Mouse (Mus musculus): ENCODE data around the gene Ddx49. TPM values are rescaled to one million over a fixed set of nuclear protein-coding genes. Genes with fewer than 3 reads are reported as not detected.

The Ddx49 gene
- polyA plus RNA-seq (2016; fragmentation: Nextera tagmentation; extraction: Ambion mirVana) = 50.4 and 50.8 TPM in 2 replicates

DNA sequence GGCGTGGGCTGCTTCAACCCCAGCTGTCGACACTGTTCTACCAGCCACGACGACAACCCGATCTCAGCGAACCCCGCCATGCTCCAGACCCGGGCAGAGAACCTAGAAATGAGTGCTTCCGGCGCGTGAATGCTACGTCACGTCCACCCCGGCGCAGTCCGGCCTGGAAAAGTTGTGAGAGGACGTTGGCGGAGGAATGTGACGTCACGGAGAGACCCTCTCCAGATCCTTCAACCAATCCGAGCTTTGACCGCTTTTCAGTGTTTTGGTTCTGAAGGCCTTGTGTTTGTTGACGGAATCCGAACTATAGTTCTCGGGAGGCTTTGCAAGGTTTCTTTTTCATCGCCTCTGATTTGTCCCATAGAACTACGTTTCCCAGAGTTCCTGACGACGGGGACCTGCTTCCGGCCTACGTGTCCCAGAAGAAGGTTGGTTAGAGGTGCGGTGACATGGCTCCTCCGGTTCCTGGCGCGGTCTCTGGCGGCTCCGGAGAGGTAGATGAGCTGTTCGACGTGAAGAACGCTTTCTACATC, at the start of gene Ddx49, which contains the start of gene Cope:
TSS of gene Ddx49 (minus strand) at position 132 of the 533 bp plus-strand sequence.
TSS of gene Cope (plus strand) at position 161 of the 533 bp plus-strand sequence.
- H3K4me2 ChIP-seq (replicated peaks) = peak within 1 kb of the TSS; percentile 93
- WGBS = under 1% methylated on average over 40 of the region's 40 CpGs
- H3K9me3 ChIP-seq = no peaks in the 10 kb centered on the region
- H3K9ac ChIP-seq = peak within 1 kb of the TSS; percentile 65
- H3K4me3 ChIP-seq = peak within 1 kb of the TSS; percentile 64
- peak; percentile 91 for ATAC-seq (ENCODE audit: low FRiP score, low read depth)
- H3K27ac ChIP-seq = no peak within 1 kb of the TSS
- peaks cover 20% of the 10 kb centered on the region for H3K4me1 ChIP-seq
- peaks cover 53% of the 10 kb centered on the region for H3K36me3 ChIP-seq
- H3K27me3 ChIP-seq (replicated peaks) = no peaks in the 10 kb centered on the region

DNA sequence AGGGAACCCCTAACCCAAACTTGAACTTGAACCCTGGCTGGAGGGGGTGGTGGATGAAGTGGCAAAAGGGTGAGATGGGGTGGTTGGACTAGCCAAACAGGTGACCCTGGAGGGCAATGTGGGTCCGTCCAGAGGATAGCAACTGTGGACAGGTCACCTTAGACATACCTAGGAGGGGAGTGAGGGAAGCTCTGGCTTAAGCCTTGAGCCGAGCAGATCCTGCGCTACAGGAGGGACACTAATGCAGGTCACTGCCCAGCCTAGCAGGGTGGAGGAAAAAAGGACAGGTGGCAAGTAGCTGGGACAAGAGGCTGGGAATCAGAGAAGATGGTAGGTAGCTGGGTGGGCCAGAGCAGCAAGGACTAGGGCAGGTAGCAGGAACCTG, 49.7 kb upstream of the Ddx49 start:
- WGBS = 32% methylated on average over 3 of the region's 3 CpGs
- Histone ChIP-seq H3K4me1 (peaks cover 42% of the 10 kb centered on the region), H3K36me3 (peaks cover 17% of the 10 kb centered on the region), H3K4me3 (peak overlapping the region; percentile 98), H3K9me3 (no peaks in the 10 kb centered on the region), H3K27ac (no peak overlapping the region), H3K9ac (peak overlapping the region; percentile 97), H3K4me2 (replicated peaks) (peak overlapping the region; percentile 97), H3K27me3 (replicated peaks) (no peaks in the 10 kb centered on the region)
- ATAC-seq (ENCODE audit: low FRiP score, low read depth) = no peak

DNA sequence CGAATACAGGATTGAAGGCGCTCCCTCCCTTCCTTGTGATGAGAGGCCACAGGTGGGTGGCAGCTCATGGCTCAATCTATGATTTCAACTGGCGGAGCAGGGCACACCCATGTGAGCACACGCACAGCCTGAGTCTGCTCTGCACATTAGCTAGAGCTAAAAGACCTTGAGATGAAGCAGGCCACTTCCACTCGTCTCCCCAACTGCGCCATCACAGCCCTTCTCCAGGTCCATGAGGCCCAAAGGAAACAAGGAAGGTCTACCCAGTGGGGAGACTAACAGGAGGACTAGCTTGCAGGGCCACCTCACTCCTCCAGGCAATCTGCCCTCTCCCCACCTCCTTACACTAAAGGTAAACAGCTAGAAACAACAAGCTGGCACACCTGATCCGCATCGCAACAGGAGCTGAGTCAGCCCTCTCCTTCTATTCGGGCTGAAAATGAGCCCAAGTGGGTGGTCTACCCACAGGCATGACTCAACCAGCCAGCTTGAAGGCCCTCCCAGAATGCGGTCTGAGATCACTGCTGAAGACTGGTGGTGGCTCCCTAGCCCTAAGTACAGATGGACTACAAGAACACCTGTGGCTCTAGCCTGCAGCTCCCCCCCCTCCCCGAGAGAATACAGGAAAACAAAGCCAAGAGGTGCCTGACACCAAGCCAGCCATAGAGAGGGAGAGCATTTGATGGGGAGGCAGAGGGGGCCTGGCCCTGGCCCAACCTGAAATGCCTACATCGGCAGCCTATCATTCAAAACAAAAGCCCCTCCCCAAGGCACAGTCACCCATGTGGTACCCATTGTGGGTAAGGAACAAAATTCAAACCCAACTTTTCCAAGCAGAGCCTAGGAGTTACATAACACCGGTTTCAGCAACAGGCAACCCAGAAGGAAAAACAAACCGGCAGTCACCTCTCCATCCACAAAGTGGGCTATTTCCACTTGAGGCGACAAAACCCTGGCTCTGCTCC, 49.0 kb upstream of the Ddx49 start:
- no peak for ATAC-seq (ENCODE audit: low FRiP score, low read depth)
- Histone ChIP-seq H3K4me2 (replicated peaks) (peak overlapping the region; percentile 97), H3K9me3 (no peaks in the 10 kb centered on the region), H3K27me3 (replicated peaks) (no peaks in the 10 kb centered on the region), H3K36me3 (peaks cover 17% of the 10 kb centered on the region), H3K4me1 (peaks cover 42% of the 10 kb centered on the region), H3K27ac (no peak overlapping the region), H3K4me3 (peak overlapping the region; percentile 98), H3K9ac (peak overlapping the region; percentile 97)
- 63% methylated on average over 15 of the region's 15 CpGs for WGBS

DNA sequence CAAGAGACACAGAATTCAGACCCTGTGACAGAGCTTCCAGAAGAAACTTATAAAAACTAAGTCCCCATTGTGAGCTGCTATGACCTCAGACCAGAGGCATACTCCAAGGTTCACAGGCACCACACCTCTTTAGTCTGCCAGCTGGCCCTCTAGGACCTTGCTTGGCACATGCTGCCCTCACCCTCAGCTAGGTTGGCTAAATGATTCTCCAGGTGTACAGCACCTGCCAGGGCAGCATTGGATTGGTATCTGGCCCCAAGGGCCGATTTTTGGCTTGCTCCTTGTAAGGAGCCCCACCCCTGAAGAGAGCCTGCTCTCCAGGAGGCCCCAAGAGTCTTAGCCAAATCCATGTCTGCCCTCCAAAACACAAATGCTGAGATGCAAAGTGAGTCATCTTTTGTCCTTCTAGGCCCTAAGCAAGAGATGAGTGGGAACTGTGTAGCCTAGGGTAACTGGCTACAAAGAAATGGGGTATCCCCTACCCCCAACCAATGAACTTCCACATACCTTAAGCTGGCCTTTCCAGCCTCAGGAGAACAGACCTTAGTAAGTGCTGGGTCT, 45.7 kb upstream of the Ddx49 start:
- Histone ChIP-seq H3K9me3 (no peaks in the 10 kb centered on the region), H3K9ac (no peak overlapping the region), H3K27ac (no peak overlapping the region), H3K4me3 (no peak overlapping the region), H3K36me3 (peaks cover 31% of the 10 kb centered on the region), H3K27me3 (replicated peaks) (no peaks in the 10 kb centered on the region), H3K4me1 (peaks cover 36% of the 10 kb centered on the region), H3K4me2 (replicated peaks) (no peak overlapping the region)
- WGBS = 85% methylated on average over 1 of the region's 1 CpGs
- ATAC-seq (ENCODE audit: low FRiP score, low read depth) = no peak

DNA sequence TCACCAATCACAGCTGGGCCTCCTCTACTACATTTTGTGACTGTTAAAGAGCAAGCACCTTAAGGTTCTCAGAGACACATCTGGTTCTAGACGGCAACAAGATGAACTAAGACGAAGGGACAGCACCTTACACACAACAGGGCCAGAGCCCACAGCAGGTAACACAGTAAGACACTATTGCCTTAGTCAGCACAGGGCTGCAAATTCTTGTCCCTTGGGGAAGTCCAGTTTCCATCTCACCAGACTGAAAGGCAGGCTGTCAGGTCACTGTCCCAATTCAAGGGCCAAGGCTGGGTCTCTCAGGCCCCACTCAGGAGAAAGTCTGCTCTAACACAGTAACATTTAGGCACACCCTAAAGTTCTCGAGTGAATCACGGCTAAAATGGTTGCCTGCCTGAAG, 45.2 kb upstream of the Ddx49 start:
- Histone ChIP-seq H3K4me2 (replicated peaks) (no peak overlapping the region), H3K4me3 (no peak overlapping the region), H3K4me1 (peaks cover 34% of the 10 kb centered on the region), H3K9me3 (no peaks in the 10 kb centered on the region), H3K27ac (no peak overlapping the region), H3K27me3 (replicated peaks) (no peaks in the 10 kb centered on the region), H3K36me3 (peaks cover 36% of the 10 kb centered on the region), H3K9ac (no peak overlapping the region)
- 94% methylated on average over 4 of the region's 4 CpGs for WGBS
- no peak for ATAC-seq (ENCODE audit: low FRiP score, low read depth)

DNA sequence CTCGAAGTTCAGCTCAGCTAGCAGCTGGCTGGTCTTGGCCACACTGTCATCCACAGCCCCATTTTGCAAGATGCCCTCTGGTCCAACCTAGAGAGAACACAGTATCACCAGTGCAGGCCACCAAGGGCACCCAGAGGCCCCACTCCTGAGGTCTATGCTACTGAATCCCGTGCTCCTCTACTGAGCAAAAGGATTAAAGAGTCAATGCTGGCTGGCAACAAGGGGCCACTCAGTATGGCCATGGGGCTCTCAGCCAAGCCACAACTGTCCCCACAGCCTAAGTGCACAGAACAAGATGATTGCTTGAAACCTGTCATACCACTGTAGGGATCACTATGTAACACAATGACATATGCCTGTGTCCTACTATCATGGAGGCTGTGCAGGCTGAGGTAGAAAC, 42.0 kb upstream of the Ddx49 start:
- H3K4me3 ChIP-seq = no peak overlapping the region
- peaks cover 60% of the 10 kb centered on the region for H3K36me3 ChIP-seq
- H3K9ac ChIP-seq = no peak overlapping the region
- no peak for ATAC-seq (ENCODE audit: low FRiP score, low read depth)
- H3K4me1 ChIP-seq = peaks cover 11% of the 10 kb centered on the region
- H3K9me3 ChIP-seq = no peaks in the 10 kb centered on the region
- H3K27me3 ChIP-seq (replicated peaks) = no peaks in the 10 kb centered on the region
- no peak overlapping the region for H3K4me2 ChIP-seq (replicated peaks)
- H3K27ac ChIP-seq = no peak overlapping the region
- WGBS = 92% methylated on average over 2 of the region's 2 CpGs

DNA sequence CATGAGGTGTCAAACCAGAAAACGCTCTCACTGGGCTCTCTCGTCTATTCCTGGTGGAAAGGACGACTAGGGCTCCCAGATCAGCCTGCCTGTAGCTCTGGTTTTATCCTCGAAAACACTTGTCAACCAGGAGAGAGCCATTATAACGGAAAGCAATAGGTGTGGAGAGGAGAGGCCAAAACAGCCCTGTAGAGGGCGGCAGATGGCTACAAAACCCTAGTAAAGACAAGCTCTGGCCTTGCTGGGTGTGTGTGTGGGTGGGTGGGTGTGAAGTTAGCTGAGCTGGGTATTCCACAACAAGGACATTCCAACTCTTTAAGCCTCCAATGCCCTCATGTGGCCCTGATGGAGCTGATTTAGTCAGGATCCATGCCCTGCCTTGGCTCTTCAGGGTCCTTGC, 41.4 kb upstream of the Ddx49 start:
- Histone ChIP-seq H3K4me3 (no peak overlapping the region), H3K9me3 (no peaks in the 10 kb centered on the region), H3K27me3 (replicated peaks) (no peaks in the 10 kb centered on the region), H3K4me1 (peaks cover 5% of the 10 kb centered on the region), H3K4me2 (replicated peaks) (no peak overlapping the region), H3K9ac (no peak overlapping the region), H3K36me3 (peaks cover 60% of the 10 kb centered on the region), H3K27ac (no peak overlapping the region)
- WGBS = 61% methylated on average over 6 of the region's 6 CpGs
- 0 out of 2 replicates have a peak, but pooled peaks have one; percentile 39 for ATAC-seq (ENCODE audit: low FRiP score, low read depth)

DNA sequence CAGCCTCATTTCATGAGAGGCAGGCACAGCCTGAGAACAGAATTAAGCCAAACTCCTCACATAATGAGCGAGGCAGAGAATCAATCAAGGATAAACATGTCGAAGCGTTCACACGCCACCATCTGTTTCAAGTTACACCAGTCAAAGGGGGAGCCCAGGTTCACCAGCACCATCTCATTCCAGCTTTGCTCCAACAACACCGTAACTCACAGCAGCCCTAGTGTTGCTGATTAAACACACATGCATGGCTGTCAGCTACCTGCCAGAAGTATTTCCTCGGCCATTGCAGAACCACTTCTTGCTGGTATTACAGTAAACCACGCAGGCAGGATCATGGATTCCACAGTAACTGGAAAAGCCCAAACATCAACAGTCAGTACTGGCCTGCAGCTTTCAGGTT, 40.8 kb upstream of the Ddx49 start:
- H3K27me3 ChIP-seq (replicated peaks) = no peaks in the 10 kb centered on the region
- H3K9me3 ChIP-seq = no peaks in the 10 kb centered on the region
- no peak overlapping the region for H3K27ac ChIP-seq
- H3K9ac ChIP-seq = no peak overlapping the region
- WGBS = 82% methylated on average over 7 of the region's 7 CpGs
- no peaks in the 10 kb centered on the region; the same call in 1 of the 2 replicates for H3K4me1 ChIP-seq
- H3K4me3 ChIP-seq = no peak overlapping the region
- ATAC-seq (ENCODE audit: low FRiP score, low read depth) = no peak
- H3K4me2 ChIP-seq (replicated peaks) = no peak overlapping the region
- peaks cover 61% of the 10 kb centered on the region for H3K36me3 ChIP-seq

DNA sequence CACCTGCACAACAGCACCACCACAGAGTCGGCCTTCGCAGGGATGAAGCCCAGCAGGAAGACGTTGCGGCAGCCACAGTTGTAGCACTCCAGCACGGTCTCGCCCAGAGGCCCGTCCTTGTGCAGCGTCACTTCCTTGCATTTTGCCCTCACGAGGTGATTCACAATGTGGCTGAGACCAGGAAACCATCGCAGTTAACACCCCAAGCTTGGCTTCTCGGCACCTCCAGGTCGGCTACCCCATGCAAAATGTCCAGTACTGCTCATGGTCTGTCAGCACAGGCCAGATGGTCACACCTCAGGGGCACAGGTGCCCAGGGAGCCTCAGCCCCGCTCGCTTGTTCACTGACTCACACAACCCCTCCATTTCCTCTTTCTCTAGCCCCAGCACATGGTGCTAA, 39.7 kb upstream of the Ddx49 start:
- peaks cover 72% of the 10 kb centered on the region for H3K36me3 ChIP-seq
- ATAC-seq (ENCODE audit: low FRiP score, low read depth) = no peak
- H3K9ac ChIP-seq = no peak overlapping the region
- no peaks in the 10 kb centered on the region for H3K27me3 ChIP-seq (replicated peaks)
- no peak overlapping the region for H3K4me2 ChIP-seq (replicated peaks)
- no peak overlapping the region for H3K4me3 ChIP-seq
- 93% methylated on average over 14 of the region's 14 CpGs for WGBS
- no peaks in the 10 kb centered on the region; the same call in 1 of the 2 replicates for H3K4me1 ChIP-seq
- no peaks in the 10 kb centered on the region for H3K9me3 ChIP-seq
- H3K27ac ChIP-seq = no peak overlapping the region

DNA sequence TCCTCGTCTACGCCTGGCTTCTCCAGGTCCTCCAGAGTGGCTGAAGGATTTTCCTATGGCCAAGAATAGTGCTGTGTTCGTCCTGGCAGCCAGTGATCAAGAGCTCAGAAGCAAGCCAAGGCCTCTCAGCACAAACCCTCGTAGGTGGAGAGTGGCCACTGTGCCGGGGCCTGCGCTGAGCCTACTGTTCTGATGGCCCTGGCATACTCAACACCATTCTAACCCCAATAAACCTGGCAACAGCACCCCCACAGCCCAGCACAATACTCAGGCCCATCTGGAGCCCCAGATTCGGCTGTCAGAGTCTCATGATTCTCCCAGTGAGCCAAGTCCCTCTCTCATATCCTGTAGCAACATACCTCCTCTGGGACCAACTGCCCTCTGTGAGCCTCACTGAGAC, 38.4 kb upstream of the Ddx49 start:
- no peak overlapping the region for H3K4me3 ChIP-seq
- ATAC-seq (ENCODE audit: low FRiP score, low read depth) = no peak
- H3K9me3 ChIP-seq = no peaks in the 10 kb centered on the region
- no peaks in the 10 kb centered on the region for H3K27me3 ChIP-seq (replicated peaks)
- no peak overlapping the region for H3K27ac ChIP-seq
- no peak overlapping the region for H3K4me2 ChIP-seq (replicated peaks)
- no peaks in the 10 kb centered on the region; the same call in 1 of the 2 replicates for H3K4me1 ChIP-seq
- WGBS = 90% methylated on average over 7 of the region's 7 CpGs
- peaks cover 85% of the 10 kb centered on the region for H3K36me3 ChIP-seq
- no peak overlapping the region for H3K9ac ChIP-seq

DNA sequence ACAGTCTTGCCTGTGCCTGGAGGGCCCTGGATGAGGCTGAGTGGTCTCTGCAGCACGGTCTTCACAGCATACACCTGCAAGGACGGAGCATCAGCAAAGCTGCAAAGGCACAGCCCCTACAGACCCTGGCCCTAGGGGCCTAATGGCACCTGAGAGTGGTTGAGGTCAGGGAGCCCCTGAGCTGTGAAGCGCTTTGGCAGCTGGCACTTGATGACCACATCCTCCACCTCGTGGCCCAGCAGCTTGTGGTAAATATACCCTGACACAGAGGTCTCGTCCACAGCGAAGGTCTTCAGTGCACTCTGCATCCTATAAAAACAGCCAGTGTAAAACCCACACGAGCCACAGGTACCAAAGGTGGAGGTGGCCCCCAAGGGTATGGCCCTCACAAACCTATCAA, 36.6 kb upstream of the Ddx49 start:
- H3K9ac ChIP-seq = no peak overlapping the region
- H3K27me3 ChIP-seq (replicated peaks) = no peaks in the 10 kb centered on the region
- no peak overlapping the region for H3K4me2 ChIP-seq (replicated peaks)
- H3K27ac ChIP-seq = no peak overlapping the region
- ATAC-seq (ENCODE audit: low FRiP score, low read depth) = no peak
- WGBS = 97% methylated on average over 7 of the region's 7 CpGs
- H3K36me3 ChIP-seq = peaks cover 99% of the 10 kb centered on the region
- H3K4me3 ChIP-seq = no peak overlapping the region
- H3K9me3 ChIP-seq = no peaks in the 10 kb centered on the region
- H3K4me1 ChIP-seq = no peaks in the 10 kb centered on the region; the same call in 1 of the 2 replicates

DNA sequence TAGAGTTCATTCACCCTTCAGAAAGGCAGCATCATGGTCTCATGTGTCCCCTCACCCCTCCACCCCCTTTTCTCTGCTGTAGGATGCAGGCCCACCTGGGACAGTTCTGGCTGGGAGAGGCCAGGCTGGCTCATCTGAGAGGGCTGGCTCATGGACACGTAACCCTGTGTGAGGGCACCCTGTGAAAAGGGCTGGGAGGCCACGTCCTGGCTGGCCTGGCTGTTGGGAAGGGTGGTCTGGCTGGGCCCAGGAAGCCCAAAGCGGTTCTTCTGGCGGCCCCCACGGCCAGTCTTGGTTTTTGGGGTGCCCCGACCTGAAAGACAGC, 30.6 kb upstream of the Ddx49 start:
- no peak for ATAC-seq (ENCODE audit: low FRiP score, low read depth)
- Histone ChIP-seq H3K27ac (no peak overlapping the region), H3K27me3 (replicated peaks) (peaks cover 19% of the 10 kb centered on the region), H3K4me2 (replicated peaks) (no peak overlapping the region), H3K4me1 (peaks cover 26% of the 10 kb centered on the region), H3K9ac (no peak overlapping the region), H3K9me3 (no peaks in the 10 kb centered on the region), H3K4me3 (no peak overlapping the region), H3K36me3 (peaks cover 74% of the 10 kb centered on the region)
- 95% methylated on average over 6 of the region's 6 CpGs for WGBS
